Mouse (Mus musculus) liver, embryonic 12.5 days (tissue): ENCODE measurements around the gene Pld2. TPM values are rescaled to one million over a fixed set of nuclear protein-coding genes. Genes with fewer than 3 reads are reported as not detected.
A peak's percentile ranks its signal among the peaks of the same experiment; 100 is the strongest.
"Not testable (repeated sequence)": the region's sequence is repeated elsewhere in the genome, so short reads cannot be mapped to it uniquely, and the experiment has no call there.

Experiments used
- ATAC-seq: fragments of 200-750 bp; cut with Nextera tagmentation; 2 replicates; pipeline ENCODE4 v1.8.0; 2017; ENCODE audit warnings: moderate number of reproducible peaks, mild to moderate bottlenecking, moderate library complexity
- H3K27ac ChIP-seq: fragments of 300-500 bp; sonication (generic); 2 replicates; pipeline ENCODE4 v1.5.1; 2016; ENCODE audit warnings: mild to moderate bottlenecking
- H3K27me3 ChIP-seq: fragments of 300-500 bp; sonication (generic); replicated peaks from 2 replicates; pipeline ENCODE4 v1.6.1; 2016; ENCODE audit warnings: mild to moderate bottlenecking, moderate library complexity
- H3K36me3 ChIP-seq: fragments of 300-500 bp; sonication (generic); 2 replicates; pipeline ENCODE4 v1.6.1; 2016; ENCODE audit warnings: mild to moderate bottlenecking, moderate library complexity
- H3K4me1 ChIP-seq: fragments of 300-500 bp; sonication (generic); 2 replicates; pipeline ENCODE4 v1.6.1; 2016
- H3K4me2 ChIP-seq: fragments of 300-500 bp; sonication (generic); 2 replicates; pipeline ENCODE4 v1.6.1; 2016; ENCODE audit warnings: mild to moderate bottlenecking, moderate library complexity
- H3K4me3 ChIP-seq: fragments of 300-500 bp; sonication (generic); 2 replicates; pipeline ENCODE4 v1.5.1; 2016; ENCODE audit warnings: mild to moderate bottlenecking, moderate library complexity
- H3K9ac ChIP-seq: fragments of 300-500 bp; sonication (generic); 2 replicates; pipeline ENCODE4 v1.6.1; 2016; ENCODE audit warnings: mild to moderate bottlenecking, moderate library complexity
- H3K9me3 ChIP-seq: fragments of 300-500 bp; sonication (generic); replicated peaks from 2 replicates; pipeline ENCODE4 v1.6.1; 2016; ENCODE audit warnings: mild to moderate bottlenecking, moderate library complexity
- WGBS: fragments of 180-500 bp; shearing (Covaris S2); methylation state at CpG from one replicate; pipeline ENCODE4 v1.1.7; 2016; ENCODE audit not compliant: insufficient replicate concordance; 5-methylcytosine and 5-hydroxymethylcytosine counted together
- polyA plus RNA-seq: library from polyadenylated mRNA; unstranded; fragments of >200 nt; fragmentation: Nextera tagmentation; extraction: Ambion mirVana; gene quantifications from 2 replicates; pipeline ENCODE4 v1.2.1, GENCODE M21; 2016

Pld2 gene
- polyA plus RNA-seq, 1 experiment from 2014 or later: 2.0 TPM

DNA sequence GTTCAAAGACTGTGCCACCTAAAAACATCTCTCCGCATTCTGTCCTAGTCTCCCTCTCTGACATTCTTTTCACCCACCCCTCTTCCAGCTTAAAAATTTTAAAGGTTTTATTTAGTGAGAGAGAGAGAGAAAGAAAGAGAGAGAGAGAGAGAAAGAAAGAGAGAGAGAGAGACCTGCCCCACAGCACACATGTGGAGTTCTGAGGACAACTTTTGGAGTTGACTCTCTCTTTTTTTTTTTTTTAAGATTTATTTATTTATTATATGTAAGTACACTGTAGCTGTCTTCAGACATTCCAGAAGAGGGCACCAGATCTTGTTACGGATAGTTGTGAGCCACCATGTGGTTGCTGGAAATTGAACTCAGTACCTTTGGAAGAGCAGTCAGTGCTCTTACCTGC is 8.8 kb upstream of the Pld2 start:
- peaks cover 12% of the 10 kb centered on the region for H3K4me1 ChIP-seq

GRCm38 (mm10) chr11:70532839-70533238 is 7.0 kb upstream of the Pld2 start, which contains the start of gene Gm40193:
Gm40193 (minus strand) TSS chr11:70532939.
- H3K27ac ChIP-seq: no peak within 1 kb of the TSS
- no peak within 1 kb of the TSS for H3K9ac ChIP-seq
- H3K4me2 ChIP-seq: no peak within 1 kb of the TSS
- H3K4me1 ChIP-seq: no peaks in the 10 kb centered on the region
- WGBS: 78% methylated on average over 6 of the region's 6 CpGs
- H3K4me3 ChIP-seq: no peak within 1 kb of the TSS
- no peak for ATAC-seq
- no peaks in the 10 kb centered on the region for H3K9me3 ChIP-seq
- H3K27me3 ChIP-seq: no peaks in the 10 kb centered on the region
- peaks cover 14% of the 10 kb centered on the region for H3K36me3 ChIP-seq

More for the DNA sequence above, 8.8 kb upstream of the Pld2 start:
- ATAC-seq, H3K4me2 ChIP-seq, H3K9me3 ChIP-seq, H3K27me3 ChIP-seq, H3K9ac ChIP-seq, H3K27ac ChIP-seq, H3K4me3 ChIP-seq: not testable (repeated sequence)
- 66% methylated on average over 2 of the region's 2 CpGs for WGBS
- H3K36me3 ChIP-seq: peaks cover 32% of the 10 kb centered on the region

DNA sequence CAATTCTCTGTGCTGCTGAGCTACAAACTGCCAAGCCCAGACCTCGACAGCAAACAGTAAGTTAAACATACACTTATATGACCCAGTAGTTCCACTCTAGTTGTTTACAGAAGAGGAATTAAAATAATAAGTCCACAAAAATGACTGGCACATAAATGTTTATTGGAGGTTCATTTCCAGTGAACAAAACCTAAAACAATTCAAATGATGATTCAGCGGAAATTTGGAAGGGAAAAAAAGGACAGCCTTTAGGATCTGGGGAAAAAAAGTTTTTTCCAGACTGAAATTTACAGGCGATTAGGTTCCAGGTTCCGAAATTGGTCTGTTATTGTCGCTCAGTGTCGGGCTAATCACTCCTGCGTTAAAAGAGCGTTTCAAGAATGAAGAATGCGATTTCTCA is 441 bp upstream of the Pld2 start:
- Histone ChIP-seq H3K27me3 (peaks cover 54% of the 10 kb centered on the region), H3K4me2 (peak overlapping the region; percentile 81), H3K9ac (peak overlapping the region; percentile 58; the same call in 1 of the 2 replicates), H3K27ac (no peak overlapping the region), H3K4me1 (peaks cover 10% of the 10 kb centered on the region), H3K4me3 (peak overlapping the region; percentile 62), H3K9me3 (no peaks in the 10 kb centered on the region), H3K36me3 (no peaks in the 10 kb centered on the region)
- no peak for ATAC-seq
- WGBS: 22% methylated on average over 9 of the region's 9 CpGs

DNA sequence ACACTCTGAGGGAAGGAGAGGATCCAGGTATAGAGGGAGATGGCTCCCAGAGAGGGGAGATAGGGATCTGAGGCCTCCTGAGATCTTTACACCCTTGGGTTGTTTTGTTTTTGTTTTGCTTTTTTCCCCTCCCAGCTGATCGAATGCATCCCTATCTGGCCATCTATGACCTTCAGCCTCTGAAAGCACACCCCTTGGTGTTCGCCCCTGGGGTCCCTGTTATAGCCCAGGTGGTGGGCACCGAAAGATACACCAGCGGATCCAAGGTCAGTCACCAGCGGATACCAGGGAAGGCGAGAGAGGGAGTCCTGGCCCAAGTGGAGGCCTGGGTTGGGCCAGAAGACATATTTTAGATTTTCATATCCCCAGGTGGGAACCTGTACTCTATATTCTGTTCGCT is 1.1 kb downstream of the Pld2 start:
- H3K4me3 ChIP-seq: peak overlapping the region; percentile 62; the same call in 1 of the 2 replicates
- ATAC-seq: no peak
- peaks cover 10% of the 10 kb centered on the region for H3K4me1 ChIP-seq

GRCm38 (mm10) chr11:70541415-70541814 is 1.6 kb downstream of the Pld2 start:
- Histone ChIP-seq H3K9me3 (no peaks in the 10 kb centered on the region), H3K9ac (no peak overlapping the region), H3K27ac (no peak overlapping the region), H3K4me3 (no peak overlapping the region), H3K4me2 (no peak overlapping the region), H3K4me1 (peaks cover 10% of the 10 kb centered on the region), H3K27me3 (peaks cover 54% of the 10 kb centered on the region), H3K36me3 (no peaks in the 10 kb centered on the region)
- ATAC-seq: no peak
- 62% methylated on average over 5 of the region's 5 CpGs for WGBS

More for the DNA sequence above, 1.1 kb downstream of the Pld2 start:
- H3K27me3 ChIP-seq: peaks cover 54% of the 10 kb centered on the region
- 71% methylated on average over 7 of the region's 7 CpGs for WGBS
- no peaks in the 10 kb centered on the region for H3K36me3 ChIP-seq
- H3K27ac ChIP-seq: no peak overlapping the region
- peak overlapping the region; percentile 58; the same call in 1 of the 2 replicates for H3K9ac ChIP-seq
- peak overlapping the region; percentile 81 for H3K4me2 ChIP-seq
- H3K9me3 ChIP-seq: no peaks in the 10 kb centered on the region

- no peaks in the 10 kb centered on the region for H3K36me3 ChIP-seq
- H3K27me3 ChIP-seq: peaks cover 50% of the 10 kb centered on the region
- ATAC-seq: no peak
- 37% methylated on average over 7 of the region's 7 CpGs for WGBS
- H3K4me3 ChIP-seq: no peak overlapping the region
- no peak overlapping the region for H3K27ac ChIP-seq
- H3K9ac ChIP-seq: no peak overlapping the region
- peaks cover 10% of the 10 kb centered on the region for H3K4me1 ChIP-seq
- H3K4me2 ChIP-seq: no peak overlapping the region
- H3K9me3 ChIP-seq: no peaks in the 10 kb centered on the region
Measured at GRCm38 (mm10) chr11:70544496-70544895, 4.6 kb downstream of the Pld2 start.

GRCm38 (mm10) chr11:70551526-70551925 is 11.7 kb downstream of the Pld2 start:
- Histone ChIP-seq H3K9me3 (no peaks in the 10 kb centered on the region), H3K4me3 (no peak overlapping the region), H3K4me1 (no peaks in the 10 kb centered on the region), H3K36me3 (no peaks in the 10 kb centered on the region), H3K9ac (no peak overlapping the region), H3K27ac (no peak overlapping the region), H3K4me2 (no peak overlapping the region), H3K27me3 (peaks cover 46% of the 10 kb centered on the region)
- WGBS: 60% methylated on average over 8 of the region's 8 CpGs
- no peak for ATAC-seq

DNA sequence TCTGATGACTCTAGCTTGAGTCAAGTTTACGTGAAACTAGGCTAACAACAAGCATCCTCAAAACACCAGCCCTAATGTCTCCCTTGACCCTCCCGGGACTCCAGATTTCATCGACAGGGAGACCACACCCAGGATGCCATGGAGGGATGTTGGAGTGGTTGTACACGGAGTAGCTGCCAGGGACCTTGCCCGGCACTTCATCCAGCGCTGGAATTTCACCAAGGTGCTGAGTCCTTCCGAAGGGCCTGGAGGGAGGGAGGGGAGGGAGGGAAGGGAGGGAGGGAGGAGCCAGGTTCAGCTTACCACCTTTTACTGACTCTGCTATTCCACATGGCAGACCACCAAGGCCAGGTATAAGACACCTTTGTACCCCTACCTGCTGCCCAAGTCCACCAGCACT is 14.1 kb downstream of the Pld2 start:
- H3K9me3 ChIP-seq: no peaks in the 10 kb centered on the region
- H3K27ac ChIP-seq: no peak overlapping the region

GRCm38 (mm10) chr11:70557545-70557944 is 17.7 kb downstream of the Pld2 start:
- H3K4me2 ChIP-seq: no peak overlapping the region
- H3K27ac ChIP-seq: no peak overlapping the region
- H3K36me3 ChIP-seq: no peaks in the 10 kb centered on the region
- H3K9ac ChIP-seq: no peak overlapping the region
- ATAC-seq: no peak
- no peak overlapping the region for H3K4me3 ChIP-seq
- 72% methylated on average over 9 of the region's 9 CpGs for WGBS
- H3K4me1 ChIP-seq: peaks cover 12% of the 10 kb centered on the region
- H3K27me3 ChIP-seq: peaks cover 32% of the 10 kb centered on the region
- no peaks in the 10 kb centered on the region for H3K9me3 ChIP-seq

More for the DNA sequence above, 14.1 kb downstream of the Pld2 start:
- Histone ChIP-seq H3K9ac (no peak overlapping the region), H3K27me3 (peaks cover 42% of the 10 kb centered on the region), H3K4me1 (no peaks in the 10 kb centered on the region), H3K36me3 (no peaks in the 10 kb centered on the region), H3K4me2 (no peak overlapping the region), H3K4me3 (no peak overlapping the region)
- 31% methylated on average over 7 of the region's 7 CpGs for WGBS
- ATAC-seq: no peak

DNA sequence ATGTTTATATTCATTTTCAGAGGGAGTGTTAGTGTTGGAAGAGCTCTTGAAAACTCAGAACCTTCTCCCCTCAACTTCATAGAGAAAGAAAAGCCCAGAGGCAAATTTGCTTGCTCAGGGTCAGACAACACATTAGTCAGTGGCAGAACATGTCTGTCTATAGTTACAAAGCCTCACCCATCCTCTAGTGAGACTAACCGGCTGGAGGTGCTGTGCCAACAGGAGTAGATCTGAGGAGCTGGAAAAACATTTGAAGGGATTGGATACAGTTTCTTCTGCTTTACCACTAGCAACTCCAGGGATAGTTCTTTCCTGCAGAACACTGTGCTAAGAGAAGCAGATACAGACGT is 22.0 kb downstream of the Pld2 start:
- H3K27ac ChIP-seq: peak overlapping the region; percentile 73
- H3K9ac ChIP-seq: peak overlapping the region; percentile 85; the same call in 1 of the 2 replicates
- no peak for ATAC-seq
- peaks cover 4% of the 10 kb centered on the region; the same call in 1 of the 2 replicates for H3K36me3 ChIP-seq
- peak overlapping the region; percentile 68 for H3K4me3 ChIP-seq
- no peaks in the 10 kb centered on the region for H3K27me3 ChIP-seq
- H3K9me3 ChIP-seq: no peaks in the 10 kb centered on the region
- peaks cover 51% of the 10 kb centered on the region for H3K4me1 ChIP-seq
- WGBS: 4% methylated on average over 2 of the region's 2 CpGs
- peak overlapping the region; percentile 99 for H3K4me2 ChIP-seq

DNA sequence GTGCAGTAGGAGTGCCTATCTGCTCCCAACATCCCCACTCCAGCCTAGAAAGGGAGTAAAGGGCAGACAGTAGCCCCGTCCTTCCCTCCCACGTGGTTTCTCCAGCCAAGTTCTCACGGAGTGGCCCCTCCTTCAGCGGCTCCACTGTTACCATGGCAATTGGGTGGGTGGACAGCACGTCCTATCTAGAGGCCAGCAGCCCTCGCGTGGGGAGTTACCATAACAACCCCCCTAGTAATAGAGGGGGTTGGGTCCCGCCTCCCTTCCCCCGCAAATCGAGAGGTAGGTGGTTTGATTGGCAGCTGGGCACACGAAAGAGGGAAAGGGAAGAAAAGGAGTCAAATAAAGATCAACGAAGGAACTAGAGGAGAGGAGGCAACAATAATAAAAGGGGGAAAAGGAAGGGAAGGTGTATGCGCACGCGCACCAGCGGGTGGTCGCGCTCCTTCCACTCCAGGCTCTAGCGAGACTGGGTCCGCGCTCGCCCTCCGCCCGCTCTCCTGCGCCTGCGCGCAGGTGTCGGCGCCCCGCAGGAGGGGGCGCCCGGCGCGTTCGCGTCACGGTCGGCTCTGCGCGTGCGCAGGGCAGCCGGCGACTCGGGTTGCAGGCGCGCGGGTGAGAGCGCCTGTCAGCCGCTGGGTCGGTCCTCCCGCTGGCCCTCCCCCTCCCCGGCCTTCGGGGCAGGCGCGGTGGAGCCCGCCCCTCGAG is 22.6 kb downstream of the Pld2 start, which contains the start of gene Mink1:
Gene Mink1 (plus strand): TSS at position 595 of the 708 bp plus-strand sequence.
- Histone ChIP-seq H3K4me2 (peak within 1 kb of the TSS; percentile 99), H3K9me3 (no peaks in the 10 kb centered on the region), H3K9ac (peak within 1 kb of the TSS; percentile 85), H3K27me3 (no peaks in the 10 kb centered on the region), H3K4me1 (peaks cover 54% of the 10 kb centered on the region), H3K36me3 (peaks cover 5% of the 10 kb centered on the region; the same call in 1 of the 2 replicates), H3K4me3 (peak within 1 kb of the TSS; percentile 68), H3K27ac (peak within 1 kb of the TSS; percentile 73)
- peak; percentile 83 for ATAC-seq
- under 1% methylated on average over 44 of the region's 57 CpGs for WGBS

GRCm38 (mm10) chr11:70562995-70563469 is 23.2 kb downstream of the Pld2 start:
- Histone ChIP-seq H3K27ac (peak overlapping the region; percentile 73), H3K4me3 (peak overlapping the region; percentile 68), H3K9ac (peak overlapping the region; percentile 85), H3K9me3 (no peaks in the 10 kb centered on the region), H3K27me3 (no peaks in the 10 kb centered on the region), H3K36me3 (peaks cover 9% of the 10 kb centered on the region), H3K4me1 (peaks cover 56% of the 10 kb centered on the region), H3K4me2 (peak overlapping the region; percentile 99)
- WGBS: under 1% methylated on average over 31 of the region's 31 CpGs
- peak; percentile 28; the same call in 1 of the 2 replicates for ATAC-seq
